Mouse (Mus musculus) embryonic facial prominence, embryonic 13.5 days (tissue): Measurements from ENCODE around the gene Lmntd1. TPM values are rescaled to one million over a fixed set of nuclear protein-coding genes. Genes with fewer than 3 reads are reported as not detected.

Experiments
- ATAC-seq: fragments of 200-750 bp; cut with Nextera tagmentation; 2 replicates; pipeline ENCODE4 v1.8.0; 2017; ENCODE audit warnings: low read depth; ENCODE audit not compliant: insufficient number of reproducible peaks, insufficient read depth, low FRiP score, low TSS enrichment
- H3K27ac ChIP-seq: fragments of 300-500 bp; sonication (generic); 2 replicates; pipeline ENCODE4 v1.5.1; 2015; ENCODE audit warnings: moderate library complexity, mild to moderate bottlenecking, inconsistent platforms
- H3K27me3 ChIP-seq: fragments of 300-500 bp; sonication (generic); 2 replicates; pipeline ENCODE4 v1.6.1; 2015; ENCODE audit warnings: mild to moderate bottlenecking, inconsistent platforms
- H3K36me3 ChIP-seq: fragments of 300-500 bp; sonication (generic); 2 replicates; pipeline ENCODE4 v1.6.1; 2015; ENCODE audit warnings: mild to moderate bottlenecking, inconsistent platforms
- H3K4me1 ChIP-seq: fragments of 300-500 bp; sonication (generic); 2 replicates; pipeline ENCODE4 v1.6.1; 2015; ENCODE audit warnings: inconsistent platforms
- H3K4me2 ChIP-seq: fragments of 300-500 bp; sonication (generic); 2 replicates; pipeline ENCODE4 v1.6.1; 2015; ENCODE audit warnings: moderate library complexity, mild to moderate bottlenecking, inconsistent platforms
- H3K4me3 ChIP-seq: fragments of 300-500 bp; sonication (generic); 2 replicates; pipeline ENCODE4 v1.5.1; 2015; ENCODE audit warnings: mild to moderate bottlenecking, inconsistent platforms
- H3K9ac ChIP-seq: fragments of 300-500 bp; sonication (generic); 2 replicates; pipeline ENCODE4 v1.6.1; 2015; ENCODE audit warnings: mild to moderate bottlenecking, inconsistent platforms
- H3K9me3 ChIP-seq: fragments of 300-500 bp; sonication (generic); 2 replicates; pipeline ENCODE4 v1.6.1; 2016; ENCODE audit warnings: inconsistent platforms
- WGBS: fragments of 180-500 bp; shearing (Covaris S2); methylation state at CpG from one replicate; pipeline ENCODE4 v1.1.7; 2015; ENCODE audit warnings: mixed read lengths; 5-methylcytosine and 5-hydroxymethylcytosine counted together
- polyA plus RNA-seq: library from polyadenylated mRNA; unstranded; fragments of >200 nt; fragmentation: Nextera tagmentation; extraction: Ambion mirVana; gene quantifications from 2 replicates; pipeline ENCODE4 v1.2.1, GENCODE M21; 2015

Lmntd1 gene
- polyA plus RNA-seq, 1 experiment from 2014 or later, result 0.41 TPM

DNA sequence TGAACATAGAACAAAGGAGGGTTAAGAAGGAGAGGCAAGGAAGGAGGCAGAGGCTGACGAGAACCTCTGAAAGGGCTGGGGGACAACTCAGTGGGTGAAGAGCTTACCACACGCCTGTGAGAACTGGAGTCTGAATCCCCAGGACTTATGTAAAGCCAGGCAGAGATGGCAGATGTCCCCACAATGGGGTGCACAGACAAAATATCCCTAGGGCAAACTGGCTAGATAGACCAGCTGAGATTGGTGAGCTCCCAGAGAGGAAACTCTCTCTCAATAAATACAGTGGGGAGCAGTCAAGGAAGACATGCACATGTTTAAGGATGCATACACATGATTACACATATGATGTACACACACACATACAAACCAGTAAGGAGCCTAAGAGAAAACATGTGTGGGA is 10.0 kb downstream of the Lmntd1 start:
- no peak for ATAC-seq
- no peak overlapping the region for H3K9ac ChIP-seq
- H3K9me3 ChIP-seq, result no peaks in the 10 kb centered on the region
- H3K27me3 ChIP-seq, result no peaks in the 10 kb centered on the region
- H3K4me1 ChIP-seq, result peaks cover 14% of the 10 kb centered on the region
- H3K4me2 ChIP-seq, result no peak overlapping the region
- H3K4me3 ChIP-seq, result no peak overlapping the region
- no peaks in the 10 kb centered on the region for H3K36me3 ChIP-seq
- 33% methylated on average over 2 of the region's 2 CpGs for WGBS
- H3K27ac ChIP-seq, result no peak overlapping the region

- no peak for ATAC-seq
- H3K9ac ChIP-seq, result no peak overlapping the region
- H3K4me2 ChIP-seq, result no peak overlapping the region
- no peak overlapping the region for H3K4me3 ChIP-seq
- peaks cover 13% of the 10 kb centered on the region for H3K4me1 ChIP-seq
- H3K36me3 ChIP-seq, result no peaks in the 10 kb centered on the region
- peak overlapping the region; percentile 55; the same call in 1 of the 2 replicates for H3K27ac ChIP-seq
- H3K9me3 ChIP-seq, result no peaks in the 10 kb centered on the region
- WGBS, result 53% methylated on average over 11 of the region's 11 CpGs
- H3K27me3 ChIP-seq, result no peaks in the 10 kb centered on the region
Observed at GRCm38 (mm10) chr6:145598794-145599555, 15.1 kb downstream of the Lmntd1 start.

DNA sequence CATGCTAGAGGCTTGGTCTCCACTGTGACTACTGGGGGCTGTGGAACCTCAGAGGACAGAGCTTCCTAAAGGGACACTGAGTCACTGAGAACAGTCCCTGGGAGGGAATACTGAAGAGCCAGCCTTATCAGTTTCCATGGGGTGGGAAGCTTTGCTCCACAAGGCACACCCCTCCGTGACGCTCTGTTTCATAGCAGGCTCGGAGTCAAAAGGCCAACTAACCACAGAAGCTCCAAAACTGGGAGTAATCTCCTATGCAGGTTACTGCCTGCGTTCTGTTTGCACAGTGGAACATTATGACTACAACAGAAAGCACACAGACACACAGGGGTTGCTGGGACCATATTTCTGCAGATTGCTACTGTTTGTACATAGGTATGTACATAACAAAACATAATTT is 18.2 kb downstream of the Lmntd1 start:
- Histone ChIP-seq H3K9me3 (no peaks in the 10 kb centered on the region), H3K4me1 (peaks cover 31% of the 10 kb centered on the region), H3K4me3 (no peak overlapping the region), H3K36me3 (no peaks in the 10 kb centered on the region), H3K27me3 (no peaks in the 10 kb centered on the region), H3K4me2 (no peak overlapping the region), H3K9ac (no peak overlapping the region), H3K27ac (no peak overlapping the region)
- no peak for ATAC-seq
- WGBS, result 63% methylated on average over 4 of the region's 4 CpGs

DNA sequence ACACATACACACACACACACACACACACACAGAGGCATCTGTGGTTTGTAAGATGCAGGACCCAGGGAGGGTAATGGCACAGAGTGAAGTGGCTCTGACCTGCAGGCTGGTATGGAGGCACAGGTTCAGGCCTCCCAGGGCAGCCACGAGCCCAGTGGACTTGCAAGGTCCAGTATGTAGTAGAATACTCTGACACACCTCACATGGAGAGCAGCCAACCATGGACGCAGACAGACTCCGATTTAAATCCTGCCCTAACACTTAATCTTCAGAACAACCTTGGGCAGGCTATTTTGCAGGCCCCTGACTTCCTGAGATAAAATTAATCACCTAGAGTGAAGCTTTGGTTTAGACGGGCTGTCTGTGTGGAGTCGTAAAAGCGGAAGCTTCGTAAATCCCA is 20.1 kb downstream of the Lmntd1 start:
- H3K4me2 ChIP-seq, result no peak overlapping the region
- H3K4me3 ChIP-seq, result no peak overlapping the region
- 87% methylated on average over 7 of the region's 7 CpGs for WGBS
- H3K9me3 ChIP-seq, result no peaks in the 10 kb centered on the region
- ATAC-seq, result no peak
- H3K9ac ChIP-seq, result no peak overlapping the region
- no peaks in the 10 kb centered on the region for H3K27me3 ChIP-seq
- H3K36me3 ChIP-seq, result no peaks in the 10 kb centered on the region
- peaks cover 36% of the 10 kb centered on the region for H3K4me1 ChIP-seq
- H3K27ac ChIP-seq, result no peak overlapping the region

- Histone ChIP-seq H3K4me3 (no peak overlapping the region), H3K9ac (no peak overlapping the region), H3K36me3 (no peaks in the 10 kb centered on the region), H3K4me2 (no peak overlapping the region; the same call in 1 of the 2 replicates), H3K27ac (peak overlapping the region; percentile 60), H3K9me3 (no peaks in the 10 kb centered on the region), H3K4me1 (peaks cover 31% of the 10 kb centered on the region), H3K27me3 (no peaks in the 10 kb centered on the region)
- WGBS, result 36% methylated on average over 8 of the region's 8 CpGs
- ATAC-seq, result no peak
Observed at GRCm38 (mm10) chr6:145592531-145592998, 21.6 kb downstream of the Lmntd1 start.

GRCm38 (mm10) chr6:145592036-145592435 is 22.1 kb downstream of the Lmntd1 start:
- Histone ChIP-seq H3K4me1 (peaks cover 31% of the 10 kb centered on the region), H3K9ac (no peak overlapping the region)
- WGBS, result 72% methylated on average over 6 of the region's 6 CpGs

DNA sequence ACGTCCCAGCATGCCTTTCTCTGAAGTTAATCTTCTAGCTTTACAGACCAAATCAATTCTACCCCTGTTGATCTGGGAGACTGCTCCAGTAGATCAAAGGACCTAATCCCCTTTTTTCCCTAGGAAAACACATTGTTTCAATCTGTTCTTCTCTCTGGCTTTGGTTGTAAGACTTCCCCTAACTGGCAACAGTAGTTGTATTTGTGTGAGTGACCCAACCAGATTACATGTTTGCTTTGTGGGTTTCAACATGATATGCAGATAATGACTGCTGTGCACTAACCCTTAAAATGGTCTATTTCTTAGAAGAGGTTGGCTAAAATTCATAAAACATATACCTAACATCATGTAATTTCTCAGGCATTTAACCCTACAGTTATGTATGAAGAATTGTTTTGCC is 22.5 kb downstream of the Lmntd1 start:
- no peak for ATAC-seq
- 24% methylated on average over 1 of the region's 1 CpGs for WGBS
- Histone ChIP-seq H3K27me3 (no peaks in the 10 kb centered on the region), H3K4me2 (no peak overlapping the region), H3K4me1 (peaks cover 31% of the 10 kb centered on the region), H3K4me3 (no peak overlapping the region), H3K36me3 (no peaks in the 10 kb centered on the region), H3K27ac (no peak overlapping the region), H3K9ac (no peak overlapping the region), H3K9me3 (no peaks in the 10 kb centered on the region)

More at GRCm38 (mm10) chr6:145592036-145592435, 22.1 kb downstream of the Lmntd1 start:
- H3K9me3 ChIP-seq, result no peaks in the 10 kb centered on the region
- no peaks in the 10 kb centered on the region for H3K36me3 ChIP-seq
- ATAC-seq, result no peak
- H3K27ac ChIP-seq, result peak overlapping the region; percentile 60
- H3K4me2 ChIP-seq, result no peak overlapping the region; the same call in 1 of the 2 replicates
- H3K27me3 ChIP-seq, result no peaks in the 10 kb centered on the region
- no peak overlapping the region for H3K4me3 ChIP-seq

- Histone ChIP-seq H3K27ac (0 out of 2 replicates have a peak overlapping the region, but pooled peaks have one; percentile 33), H3K27me3 (no peaks in the 10 kb centered on the region), H3K4me3 (no peak overlapping the region), H3K4me1 (peaks cover 27% of the 10 kb centered on the region), H3K4me2 (no peak overlapping the region), H3K9me3 (no peaks in the 10 kb centered on the region), H3K36me3 (no peaks in the 10 kb centered on the region), H3K9ac (no peak overlapping the region)
- 86% methylated on average over 11 of the region's 11 CpGs for WGBS
- ATAC-seq, result no peak
Observed at GRCm38 (mm10) chr6:145590501-145591293, 23.4 kb downstream of the Lmntd1 start.

DNA sequence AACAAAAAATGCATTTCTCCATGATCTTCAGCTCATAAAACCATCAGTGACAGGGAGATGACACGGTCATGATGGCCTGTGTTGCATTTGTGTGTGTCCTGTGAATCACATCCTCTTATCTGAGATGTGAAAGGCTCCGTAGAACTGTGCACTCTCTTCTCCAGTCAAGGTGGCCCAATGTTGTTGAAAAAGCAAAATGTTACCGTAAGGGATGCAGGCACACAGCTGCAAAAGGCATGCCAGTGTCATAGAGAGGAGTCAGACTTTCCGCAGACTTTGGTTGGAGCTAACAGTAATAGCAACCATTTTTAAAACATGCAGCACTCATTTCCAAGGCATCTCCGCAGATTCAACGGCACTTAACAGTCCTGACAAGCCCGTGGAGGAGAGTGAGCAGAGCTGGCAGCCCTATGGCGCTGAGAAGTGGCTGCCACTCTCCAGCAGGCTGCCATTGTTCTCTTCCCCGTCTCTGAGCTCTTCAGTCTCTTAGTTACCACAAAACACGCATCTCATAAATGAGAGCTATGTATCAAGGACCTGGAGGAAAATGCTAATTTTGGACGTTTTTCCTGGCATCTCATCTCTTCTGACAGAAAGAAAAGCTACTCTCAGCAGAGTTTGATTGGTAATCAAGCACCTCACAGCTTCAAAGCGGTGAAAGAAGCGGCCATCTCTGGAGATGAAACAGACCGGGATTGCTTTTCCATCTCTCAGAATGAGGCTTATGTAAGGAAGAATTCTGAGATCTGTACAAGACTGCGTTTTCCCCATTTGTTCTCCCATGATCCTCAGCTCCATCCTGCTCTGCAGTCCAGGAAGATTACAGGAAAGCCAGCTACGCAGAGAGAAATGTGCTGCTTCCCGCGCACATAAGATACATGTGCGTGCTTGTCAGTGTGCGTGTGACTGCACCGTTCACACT is 28.8 kb downstream of the Lmntd1 start:
- no peak overlapping the region for H3K9ac ChIP-seq
- no peak for ATAC-seq
- H3K4me2 ChIP-seq, result no peak overlapping the region
- WGBS, result 75% methylated on average over 21 of the region's 21 CpGs
- no peak overlapping the region for H3K4me3 ChIP-seq
- H3K9me3 ChIP-seq, result no peaks in the 10 kb centered on the region
- no peaks in the 10 kb centered on the region for H3K27me3 ChIP-seq
- no peaks in the 10 kb centered on the region for H3K36me3 ChIP-seq
- no peak overlapping the region for H3K27ac ChIP-seq
- H3K4me1 ChIP-seq, result peaks cover 1% of the 10 kb centered on the region; the same call in 1 of the 2 replicates

- no peak overlapping the region for H3K27ac ChIP-seq
- H3K9ac ChIP-seq, result no peak overlapping the region
- 72% methylated on average over 10 of the region's 10 CpGs for WGBS
- no peak overlapping the region for H3K4me2 ChIP-seq
- peaks cover 12% of the 10 kb centered on the region for H3K4me1 ChIP-seq
- no peaks in the 10 kb centered on the region for H3K36me3 ChIP-seq
- no peaks in the 10 kb centered on the region for H3K27me3 ChIP-seq
- no peak overlapping the region for H3K4me3 ChIP-seq
- no peaks in the 10 kb centered on the region for H3K9me3 ChIP-seq
- ATAC-seq, result no peak
Observed at GRCm38 (mm10) chr6:145581366-145582170, 32.6 kb downstream of the Lmntd1 start.
